Mouse (Mus musculus): Measurements from ENCODE around the gene Spocd1.

Gene Spocd1

DNA sequence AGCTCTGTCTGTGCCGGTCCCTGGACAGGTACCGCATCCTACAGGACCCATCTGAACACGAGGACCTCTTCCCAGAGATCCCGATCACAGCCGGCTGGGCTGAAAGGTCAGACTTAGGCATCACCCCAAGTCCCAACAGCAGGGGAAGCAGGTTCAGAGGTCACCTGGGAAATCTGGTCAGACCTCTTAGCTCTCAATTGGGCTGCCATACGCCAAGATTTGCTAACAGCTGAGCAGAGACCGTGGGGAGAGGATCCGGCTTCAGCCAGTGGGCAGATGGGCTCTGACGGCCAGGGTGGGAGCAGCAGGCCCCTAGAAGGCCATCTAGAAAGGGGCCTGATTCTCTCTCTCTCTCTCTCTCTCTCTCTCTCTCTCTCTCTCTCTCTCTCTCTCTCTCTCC is 45.2 kb downstream of the Spocd1 start:
- DNase-seq (ENCODE audit: low spot score), result no peak

GRCm38 (mm10) chr4:129977256-129977655 is 48.2 kb downstream of the Spocd1 start:
- DNase-seq (ENCODE audit: low spot score), result no peak

- DNase-seq (ENCODE audit: low spot score), result no peak
These were observed 49.2 kb downstream of the Spocd1 start for GRCm38 (mm10) chr4:129978227-129978626.

DNA sequence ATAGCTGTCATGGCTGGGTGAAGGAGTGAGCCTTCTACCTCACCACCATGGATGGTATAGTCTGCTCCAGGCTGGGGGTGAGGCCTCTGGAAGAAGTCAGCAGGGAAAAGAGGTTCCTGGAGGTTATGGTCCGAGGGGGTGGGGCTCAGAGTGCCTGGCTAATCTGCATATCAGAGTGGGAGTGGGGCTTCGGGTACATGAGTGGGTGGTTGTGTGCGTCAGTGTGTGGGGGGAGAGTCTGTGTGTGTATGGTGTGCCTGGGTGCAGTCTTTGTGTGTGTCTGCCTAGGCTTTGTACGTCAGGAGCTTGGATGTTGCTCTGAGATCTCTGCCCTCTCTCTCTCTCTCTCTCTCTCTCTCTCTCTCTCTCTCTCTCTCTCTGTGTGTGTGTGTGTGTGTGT is 49.9 kb downstream of the Spocd1 start:
- no peak for DNase-seq (ENCODE audit: low spot score)

DNA sequence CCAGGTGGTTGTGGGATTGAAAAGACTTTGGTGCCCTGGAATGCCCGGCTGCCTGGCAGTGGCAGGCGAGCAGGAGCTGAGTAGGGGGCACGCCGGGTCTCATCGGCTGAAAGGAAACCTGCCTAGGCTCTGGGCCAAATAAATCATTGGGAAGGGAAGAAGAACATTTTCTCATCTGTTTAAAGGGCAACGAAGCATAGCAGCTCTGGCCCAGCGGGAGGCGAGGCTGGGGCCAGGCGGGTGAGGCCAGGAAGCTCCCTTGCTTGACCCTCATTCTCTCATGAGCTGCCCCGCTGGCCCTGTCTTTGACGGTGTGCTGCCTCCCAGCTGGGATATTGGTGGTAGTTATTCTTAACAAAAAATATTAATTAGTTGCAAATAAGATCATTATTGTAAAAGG is 52.6 kb downstream of the Spocd1 start:
- no peak for DNase-seq (ENCODE audit: low spot score)

- DNase-seq (ENCODE audit: low spot score), result no peak
These were observed 54.0 kb downstream of the Spocd1 start for GRCm38 (mm10) chr4:129983046-129983445.

DNA sequence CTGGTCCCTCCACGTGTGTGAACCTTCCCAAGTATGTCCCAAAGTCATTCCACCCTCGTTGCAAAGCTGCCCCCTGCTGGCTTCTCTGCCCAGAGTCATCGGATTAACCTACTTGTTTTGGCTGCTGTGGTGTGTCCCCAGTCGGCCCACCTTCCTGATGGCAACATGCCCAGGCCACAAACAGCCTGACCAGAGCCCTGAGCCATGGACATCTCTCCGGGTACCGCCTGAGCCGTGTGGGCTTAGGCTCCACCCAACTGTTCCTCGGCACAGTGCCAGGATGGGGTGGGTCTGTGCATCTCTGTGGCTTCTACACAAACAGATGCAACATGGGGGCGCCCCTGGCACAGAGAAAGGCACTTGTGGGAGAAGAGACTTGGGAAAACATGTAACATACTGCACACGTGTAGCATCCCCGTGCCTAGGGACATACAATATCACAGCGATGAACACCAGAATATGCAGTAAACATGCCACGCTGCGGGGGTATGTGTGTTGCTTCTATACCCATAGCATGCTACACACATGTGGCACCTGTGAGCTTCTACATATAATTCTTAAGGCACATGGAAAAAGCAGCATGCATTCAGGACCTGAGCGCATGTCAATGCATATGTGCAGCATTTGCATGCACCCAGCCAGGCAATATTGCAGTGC is 54.8 kb downstream of the Spocd1 start:
- peak; percentile 72 for DNase-seq (ENCODE audit: low spot score)

DNA sequence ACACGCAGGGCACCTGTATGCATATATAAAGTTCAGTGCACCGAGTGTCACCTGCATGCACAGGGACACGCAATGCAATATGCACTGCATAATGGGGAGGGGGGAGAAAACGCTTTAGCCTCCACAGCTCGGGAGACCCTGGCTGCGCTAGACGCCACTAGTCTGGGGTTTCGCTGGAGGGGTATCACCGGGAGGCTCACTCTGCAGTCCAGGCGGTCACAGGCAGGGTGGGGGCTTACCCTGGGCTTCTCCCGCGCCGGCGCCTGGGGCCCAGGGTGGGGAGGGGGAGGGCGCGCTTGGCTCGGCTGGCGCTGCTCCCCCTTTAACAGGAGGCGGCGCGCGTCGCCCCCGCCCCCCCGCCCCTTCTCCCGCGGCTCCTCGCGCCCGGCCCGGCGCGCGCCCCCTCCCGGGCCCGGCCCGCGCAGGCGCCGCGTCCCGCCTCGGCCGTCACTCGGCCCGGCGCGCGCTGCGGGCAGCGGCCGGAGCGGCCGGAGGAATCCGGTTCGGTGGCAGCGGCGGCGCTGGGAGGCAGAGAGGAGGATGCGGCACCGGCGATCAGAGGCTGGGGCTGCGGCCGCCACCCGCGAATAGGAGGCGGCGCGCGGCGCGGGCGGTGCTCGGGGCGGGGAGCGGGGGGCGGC is 55.5 kb downstream of the Spocd1 start, which contains the start of gene Adgrb2:
TSS of gene Adgrb2 (plus strand) at position 450 of the 641 bp plus-strand sequence.
- DNase-seq (ENCODE audit: low spot score), result peak; percentile 41

DNA sequence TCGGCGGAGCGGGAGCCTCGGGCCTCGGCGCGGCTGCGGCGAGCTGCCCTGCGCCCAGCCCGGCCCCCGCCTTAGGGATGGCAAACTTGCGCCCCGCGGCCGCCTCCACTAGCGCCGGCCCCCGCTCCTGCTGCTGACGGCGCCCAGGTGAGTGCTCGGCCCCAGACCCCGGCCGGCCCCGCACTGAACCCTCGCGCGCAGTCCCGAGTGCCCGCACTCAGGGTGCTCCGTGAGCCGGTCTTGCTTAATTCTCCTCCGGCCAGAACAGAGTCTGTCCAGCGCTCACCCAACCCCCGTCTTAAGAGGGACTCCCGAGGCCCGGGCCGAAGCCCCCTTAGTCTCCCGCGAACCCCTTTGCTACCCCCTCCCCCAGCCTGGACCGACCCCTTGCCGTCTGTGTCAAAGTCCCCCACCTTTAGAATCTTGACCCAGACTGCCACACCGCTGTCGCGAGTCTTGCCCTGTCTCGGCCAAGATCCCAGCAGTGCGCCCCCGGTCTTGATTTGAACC is 56.2 kb downstream of the Spocd1 start:
- DNase-seq (ENCODE audit: low spot score), result no peak

DNA sequence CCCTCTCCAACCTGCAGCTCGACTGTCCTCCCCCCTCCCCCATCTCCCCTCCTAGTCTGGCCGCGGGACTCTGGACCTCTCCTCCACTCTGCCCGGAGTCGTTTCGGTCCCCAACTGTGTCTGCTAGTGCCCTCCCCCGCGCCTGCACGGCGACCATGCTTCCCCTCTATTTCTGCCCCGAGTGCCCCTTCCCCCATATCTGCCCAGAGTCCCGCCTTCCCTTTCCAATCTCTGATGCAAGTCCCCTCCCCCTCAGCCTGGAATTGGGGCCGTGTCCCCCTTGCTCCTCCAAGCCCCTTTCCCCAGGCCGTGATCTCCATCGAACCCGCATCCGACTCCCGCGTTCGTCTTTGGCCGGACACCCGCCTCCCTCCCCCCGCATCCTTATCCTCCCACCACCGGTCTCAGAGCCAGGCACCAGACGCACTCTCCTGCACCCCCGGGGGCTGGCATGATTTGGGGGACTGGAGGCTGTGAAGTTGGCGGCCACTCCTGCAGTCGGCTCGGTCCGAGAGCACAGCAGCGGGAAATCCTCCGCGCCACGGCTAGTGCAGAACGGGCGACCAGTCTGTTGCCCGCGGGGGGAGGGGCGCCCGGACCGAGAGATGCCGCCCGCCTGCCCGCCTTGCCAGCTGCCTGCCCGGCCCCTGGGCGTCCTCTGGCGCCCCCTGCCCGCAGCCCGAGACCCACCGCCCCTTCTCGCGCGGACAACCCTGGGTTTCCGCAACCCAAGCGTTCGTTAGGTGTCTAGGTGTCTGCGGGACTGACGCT is 56.8 kb downstream of the Spocd1 start:
- DNase-seq (ENCODE audit: low spot score), result peak; percentile 75

- peak; percentile 60 for DNase-seq (ENCODE audit: low spot score)
These were observed 58.9 kb downstream of the Spocd1 start for GRCm38 (mm10) chr4:129987825-129988504.

GRCm38 (mm10) chr4:129989925-129990324 is 60.9 kb downstream of the Spocd1 start:
- DNase-seq (ENCODE audit: low spot score), result no peak

- no peak for DNase-seq (ENCODE audit: low spot score)
These were observed 63.7 kb downstream of the Spocd1 start for GRCm38 (mm10) chr4:129992720-129993119.

- DNase-seq (ENCODE audit: low spot score), result peak; percentile 30
These were observed 64.2 kb downstream of the Spocd1 start for GRCm38 (mm10) chr4:129993213-129993612.

DNA sequence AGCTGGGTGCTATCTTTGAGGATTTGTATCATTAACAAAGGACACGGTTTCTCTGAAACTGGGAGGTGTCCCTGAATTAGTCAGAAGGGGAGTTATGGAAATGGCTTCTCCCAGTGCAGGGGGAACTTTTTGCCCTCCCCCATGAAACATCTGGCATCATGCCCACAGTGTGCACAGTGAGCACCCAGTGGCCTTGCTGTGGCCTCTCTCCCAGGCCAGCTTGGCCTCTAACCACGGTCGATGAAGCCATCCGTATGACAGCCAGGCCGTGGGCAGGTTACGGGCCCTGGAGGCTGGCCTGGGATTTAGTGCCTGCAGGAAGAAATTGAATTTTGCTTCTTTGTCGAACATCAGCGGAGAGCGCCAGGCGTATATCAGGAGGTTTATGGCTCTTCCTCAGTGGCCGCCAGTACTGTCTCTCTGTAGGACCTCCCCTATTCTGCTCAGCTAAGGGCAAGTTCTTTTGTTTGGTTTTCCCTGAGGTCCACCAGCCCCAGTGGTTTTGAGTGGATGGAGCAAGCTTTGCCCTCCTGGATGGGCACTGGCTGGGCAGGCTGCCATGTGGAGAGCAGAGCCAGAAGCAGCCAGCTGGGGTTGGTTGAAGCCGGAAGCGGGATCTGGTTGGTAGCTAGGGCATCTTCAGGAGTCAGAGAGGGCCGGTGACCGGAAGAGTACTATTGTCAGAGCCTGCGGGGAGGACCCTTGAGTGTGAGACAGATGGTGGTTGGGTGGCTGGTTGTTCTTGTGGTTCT is 65.1 kb downstream of the Spocd1 start:
- peak; percentile 52 for DNase-seq (ENCODE audit: low spot score)

GRCm38 (mm10) chr4:129994728-129995127 is 65.7 kb downstream of the Spocd1 start:
- DNase-seq (ENCODE audit: low spot score), result no peak

DNA sequence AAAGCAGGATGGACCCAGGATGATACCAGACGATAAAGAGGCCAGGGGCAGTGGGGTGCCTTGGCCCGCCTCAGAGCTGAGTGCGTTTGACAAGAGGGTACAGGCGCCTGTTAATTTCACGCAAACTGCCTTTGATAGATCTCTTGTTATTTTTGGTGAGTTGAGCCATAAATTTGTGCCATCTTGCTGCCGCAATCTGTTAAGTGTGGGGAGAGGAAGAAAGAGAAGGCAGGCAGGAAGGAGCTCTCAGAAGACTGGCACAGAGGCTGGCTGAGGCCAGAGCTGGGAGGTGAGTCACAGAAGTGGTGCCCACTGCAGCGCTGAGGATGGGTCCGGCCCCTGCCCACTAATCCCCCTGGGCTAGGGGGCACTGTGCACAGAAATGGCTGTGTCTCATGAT is 66.2 kb downstream of the Spocd1 start:
- no peak for DNase-seq (ENCODE audit: low spot score)

DNA sequence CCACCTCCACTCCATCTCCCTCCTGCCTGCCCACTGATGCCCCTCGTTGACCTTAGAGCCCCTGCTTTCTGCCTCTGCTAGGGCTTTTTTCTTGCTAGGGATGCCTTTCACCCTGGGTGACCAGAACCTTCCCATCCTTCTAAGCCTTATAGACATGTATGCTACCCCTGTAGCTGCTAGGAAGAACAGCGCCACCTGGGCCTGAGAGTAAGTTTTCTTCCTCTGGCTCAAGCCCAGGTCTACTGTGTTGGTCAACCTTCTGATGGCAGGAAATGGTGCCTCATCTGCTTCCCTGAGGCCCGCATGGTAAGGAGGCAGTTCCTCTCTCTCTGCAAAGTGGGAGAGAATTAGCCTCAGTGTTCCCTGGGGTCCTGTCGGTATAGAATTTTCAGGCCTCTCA is 67.0 kb downstream of the Spocd1 start:
- no peak for DNase-seq (ENCODE audit: low spot score)

DNA sequence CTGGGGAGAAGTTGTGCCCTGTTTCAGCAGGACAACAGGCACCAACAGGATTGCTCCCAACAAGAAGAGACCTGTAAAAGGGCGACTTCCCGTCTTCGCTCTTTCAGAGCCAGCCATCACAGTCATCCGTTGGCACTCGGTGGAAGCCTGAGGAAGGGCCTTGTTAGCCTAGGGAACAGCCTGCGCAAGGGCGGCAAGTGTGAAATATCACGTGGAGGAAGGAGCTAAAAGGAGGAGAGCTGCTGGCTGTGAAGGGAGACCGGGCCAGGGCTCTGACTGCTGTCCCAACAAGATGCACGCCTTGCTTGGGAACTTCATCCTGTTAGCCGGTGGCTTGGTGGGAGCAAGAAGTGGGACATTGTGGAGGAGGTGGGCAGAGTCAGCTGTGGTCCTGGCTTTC is 69.1 kb downstream of the Spocd1 start:
- no peak for DNase-seq (ENCODE audit: low spot score)

- DNase-seq (ENCODE audit: low spot score), result no peak
These were observed 72.7 kb downstream of the Spocd1 start for GRCm38 (mm10) chr4:130001710-130002109.

DNA sequence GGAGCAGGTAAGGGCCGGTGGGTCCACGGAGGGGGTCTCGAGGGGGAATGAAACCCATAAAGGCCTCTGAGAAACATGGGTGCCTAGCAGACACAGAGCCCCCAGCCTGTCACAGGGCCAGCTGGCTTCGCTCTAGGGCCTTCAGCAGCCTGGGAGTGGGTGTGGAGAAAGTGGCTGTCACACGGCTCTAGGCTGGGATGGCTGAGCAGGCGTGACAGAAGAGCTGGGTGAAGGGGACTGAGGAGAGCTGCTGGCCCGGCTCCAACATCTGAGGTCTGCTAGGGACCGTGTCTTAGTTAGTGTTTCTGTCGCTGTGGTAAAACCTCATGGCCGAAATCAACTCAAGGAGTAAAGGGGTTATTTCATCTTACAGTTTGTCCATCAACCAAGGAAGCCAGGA is 73.1 kb downstream of the Spocd1 start:
- no peak for DNase-seq (ENCODE audit: low spot score)

- DNase-seq (ENCODE audit: low spot score), result no peak
These were observed 76.5 kb downstream of the Spocd1 start for GRCm38 (mm10) chr4:130005593-130005992.

Data from ovary, postnatal 36 days (tissue).